ENCODE assay signal across 26 mouse cellular contexts in the genomic region with DNA sequence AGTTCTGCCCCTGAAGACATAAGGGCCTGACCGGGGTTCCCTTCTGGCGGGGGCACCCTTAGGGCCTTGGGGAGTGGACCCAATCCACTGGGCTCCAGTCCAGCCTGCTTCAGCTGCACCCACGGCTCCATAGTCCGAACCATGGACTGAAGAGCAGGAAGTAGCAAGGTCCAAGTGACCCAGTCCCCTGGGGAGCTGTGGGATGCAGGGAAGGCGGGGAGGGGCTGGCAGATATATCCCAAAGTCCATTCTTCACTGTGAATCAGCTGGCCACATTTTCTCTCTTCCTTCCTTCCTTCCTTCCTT. TPM values are rescaled to one million over a fixed set of nuclear protein-coding genes. Genes with fewer than 3 reads are reported as not detected.
DNase-seq lines count a peak whose midpoint lies in the region; ATAC-seq lines count a peak whose summit lies in the region.
"Had no signal": no experiment of that assay in that cellular context is flagged by ENCODE, and none has a peak within 500 bp of the region (broad histone marks: within the 10 kb centered on the region; RNA-seq: fewer than 3 reads in every experiment).

TSS of gene Erich4 (minus strand) at position 187 of the 306 bp plus-strand sequence.

- no peaks in the 10 kb centered on the region for H3K9me3 ChIP-seq in forebrain, embryonic 11.5 days (ENCODE audit: control insufficient read depth, low read length)
- no peaks in the 10 kb centered on the region for H3K9me3 ChIP-seq in forebrain, embryonic 12.5 days
- H3K9me3 ChIP-seq in intestine, embryonic 16.5 days (ENCODE audit: control insufficient read depth, low read length): no peaks in the 10 kb centered on the region
- no peaks in the 10 kb centered on the region for H3K9me3 ChIP-seq in kidney, embryonic 16.5 days (ENCODE audit: low read length)
- H3K9me3 ChIP-seq: embryonic facial prominence, embryonic 12.5 days; forebrain, embryonic 15.5 days; heart, embryonic 10.5 days; hindbrain, embryonic 13.5 days; limb, embryonic 15.5 days; liver, embryonic 15.5 days; midbrain, embryonic 12.5 days; neural tube, embryonic 12.5 days had no signal

- no peak within 1 kb of the TSS for H3K27ac ChIP-seq in forebrain, embryonic 11.5 days (ENCODE audit: low read depth, low read length)
- H3K27ac ChIP-seq in forebrain, embryonic 12.5 days: no peak within 1 kb of the TSS
- peak within 1 kb of the TSS; percentile 82 for H3K27ac ChIP-seq in intestine, embryonic 16.5 days (ENCODE audit: low read length)
- no peak within 1 kb of the TSS for H3K27ac ChIP-seq in kidney, embryonic 16.5 days (ENCODE audit: low read length)
- H3K27ac ChIP-seq: embryonic facial prominence, embryonic 12.5 days; forebrain, embryonic 15.5 days; heart, embryonic 10.5 days; hindbrain, embryonic 13.5 days; limb, embryonic 15.5 days; liver, embryonic 15.5 days; midbrain, embryonic 12.5 days; neural tube, embryonic 12.5 days had no signal

- 78% methylated on average over 5 of the region's 5 CpGs for WGBS in forebrain, embryonic 11.5 days
- 76% methylated on average over 5 of the region's 5 CpGs for WGBS in forebrain, embryonic 12.5 days
- WGBS in intestine, embryonic 16.5 days: 61% methylated on average over 5 of the region's 5 CpGs
- WGBS in kidney, embryonic 16.5 days: 75% methylated on average over 5 of the region's 5 CpGs
- WGBS in large intestine, adult 2 months: 26% methylated on average over 5 of the region's 5 CpGs

- H3K4me3 ChIP-seq in forebrain, embryonic 11.5 days (ENCODE audit: low read depth, low read length): no peak within 1 kb of the TSS
- no peak within 1 kb of the TSS for H3K4me3 ChIP-seq in forebrain, embryonic 12.5 days (replicated peaks)
- H3K4me3 ChIP-seq in intestine, embryonic 16.5 days (ENCODE audit: low read length): peak within 1 kb of the TSS; percentile 34
- H3K4me3 ChIP-seq in kidney, embryonic 16.5 days (ENCODE audit: low read length): no peak within 1 kb of the TSS
- H3K4me3 ChIP-seq: embryonic facial prominence, embryonic 12.5 days; erythroblast, embryonic 14.5 days; forebrain, embryonic 15.5 days; heart, embryonic 10.5 days; hindbrain, embryonic 13.5 days; limb, embryonic 15.5 days; liver, embryonic 15.5 days; midbrain, embryonic 12.5 days; neural tube, embryonic 12.5 days had no signal

- DNase-seq in forebrain, embryonic 11.5 days (ENCODE audit: low spot score): peak; percentile 36
- DNase-seq in large intestine, adult 2 months (ENCODE audit: low read depth, low spot score): no peak
- no peak for DNase-seq in embryo, embryonic 10 days (ENCODE audit: low spot score)
- no peak for DNase-seq in heart, adult 8-10 months (ENCODE audit: low spot score)
- DNase-seq: adrenal gland, postnatal 36 days; cerebellum, adult 2 months; heart, postnatal 10 days; right cerebral cortex, adult 18-20 months; thymus, postnatal 4 days had no signal

- H3K9ac ChIP-seq in forebrain, embryonic 11.5 days (ENCODE audit: low read length): no peak within 1 kb of the TSS
- H3K9ac ChIP-seq in forebrain, embryonic 12.5 days: no peak within 1 kb of the TSS
- H3K9ac ChIP-seq in intestine, embryonic 16.5 days (ENCODE audit: low read depth, low read length): peak within 1 kb of the TSS; percentile 54
- no peak within 1 kb of the TSS for H3K9ac ChIP-seq in kidney, embryonic 16.5 days (replicated peaks; ENCODE audit: low read length)
- H3K9ac ChIP-seq: embryonic facial prominence, embryonic 12.5 days; forebrain, embryonic 15.5 days; hindbrain, embryonic 13.5 days; limb, embryonic 15.5 days; liver, embryonic 15.5 days; midbrain, embryonic 12.5 days; neural tube, embryonic 12.5 days had no signal

- H3K4me1 ChIP-seq in forebrain, embryonic 11.5 days (replicated peaks; ENCODE audit: control insufficient read depth, insufficient read depth, low read length): no peaks in the 10 kb centered on the region
- peaks cover 12% of the 10 kb centered on the region; the same call in 1 of the 2 replicates for H3K4me1 ChIP-seq in forebrain, embryonic 12.5 days
- H3K4me1 ChIP-seq in intestine, embryonic 16.5 days (ENCODE audit: control insufficient read depth, insufficient read depth, low read length): peaks cover 7% of the 10 kb centered on the region; the same call in 1 of the 2 replicates
- H3K4me1 ChIP-seq in kidney, embryonic 16.5 days (ENCODE audit: insufficient read depth, low read length): peaks cover 10% of the 10 kb centered on the region; the same call in 1 of the 2 replicates
- H3K4me1 ChIP-seq: midbrain, embryonic 12.5 days had no signal

- no peak within 1 kb of the TSS for H3K4me2 ChIP-seq in forebrain, embryonic 11.5 days (ENCODE audit: low read depth, low read length, severe bottlenecking)
- no peak within 1 kb of the TSS for H3K4me2 ChIP-seq in forebrain, embryonic 12.5 days
- H3K4me2 ChIP-seq in intestine, embryonic 16.5 days (ENCODE audit: low read depth, low read length): peak within 1 kb of the TSS; percentile 38
- H3K4me2 ChIP-seq in kidney, embryonic 16.5 days (replicated peaks; ENCODE audit: low read depth, low read length): no peak within 1 kb of the TSS
- H3K4me2 ChIP-seq: embryonic facial prominence, embryonic 12.5 days; forebrain, embryonic 15.5 days; hindbrain, embryonic 13.5 days; limb, embryonic 15.5 days; liver, embryonic 15.5 days; midbrain, embryonic 12.5 days; neural tube, embryonic 12.5 days had no signal

- ATAC-seq in forebrain, embryonic 11.5 days (replicated peaks; ENCODE audit: low FRiP score): no peak
- ATAC-seq in forebrain, embryonic 12.5 days (ENCODE audit: low FRiP score): no peak
- ATAC-seq in intestine, embryonic 16.5 days: peak; percentile 83
- ATAC-seq in kidney, embryonic 16.5 days (ENCODE audit: low FRiP score, low TSS enrichment): 0 out of 2 replicates have a peak, but pooled peaks have one; percentile 28
- ATAC-seq: forebrain, embryonic 15.5 days had no signal

- no peaks in the 10 kb centered on the region for H3K36me3 ChIP-seq in forebrain, embryonic 11.5 days (ENCODE audit: control insufficient read depth, insufficient read depth, low read length)
- H3K36me3 ChIP-seq in forebrain, embryonic 12.5 days (replicated peaks): no peaks in the 10 kb centered on the region
- H3K36me3 ChIP-seq in intestine, embryonic 16.5 days (ENCODE audit: control insufficient read depth, insufficient read depth, low read length): no peaks in the 10 kb centered on the region
- no peaks in the 10 kb centered on the region for H3K36me3 ChIP-seq in kidney, embryonic 16.5 days (ENCODE audit: insufficient read depth, low read length)
- H3K36me3 ChIP-seq: embryonic facial prominence, embryonic 12.5 days; forebrain, embryonic 15.5 days; hindbrain, embryonic 13.5 days; limb, embryonic 15.5 days; liver, embryonic 15.5 days; midbrain, embryonic 12.5 days; neural tube, embryonic 12.5 days had no signal

- no peaks in the 10 kb centered on the region for H3K27me3 ChIP-seq in forebrain, embryonic 11.5 days (ENCODE audit: control insufficient read depth, insufficient read depth, low read length)
- H3K27me3 ChIP-seq in forebrain, embryonic 12.5 days: peaks cover 7% of the 10 kb centered on the region
- no peaks in the 10 kb centered on the region for H3K27me3 ChIP-seq in intestine, embryonic 16.5 days (replicated peaks; ENCODE audit: control insufficient read depth, insufficient read depth, low read length)
- no peaks in the 10 kb centered on the region for H3K27me3 ChIP-seq in kidney, embryonic 16.5 days (ENCODE audit: insufficient read depth, low read length)
- H3K27me3 ChIP-seq: embryonic facial prominence, embryonic 12.5 days; forebrain, embryonic 15.5 days; limb, embryonic 15.5 days; liver, embryonic 15.5 days; neural tube, embryonic 12.5 days had no signal

RNA-seq across cellular contexts. Expression of gene Erich4, which starts in this region (rescaled TPM):
- not detected in 2 replicates for polyA plus RNA-seq in forebrain, embryonic 11.5 days (2014; fragmentation: Nextera tagmentation; extraction: Ambion mirVana)
- polyA plus RNA-seq in forebrain, embryonic 12.5 days (2016; fragmentation: Nextera tagmentation; extraction: Ambion mirVana): not detected in 2 replicates
- 31.8 and 43.6 TPM in 2 replicates for polyA plus RNA-seq in intestine, embryonic 16.5 days (2015; fragmentation: Nextera tagmentation; extraction: Ambion mirVana)
- 4.5 and 5.5 TPM in 2 replicates for polyA plus RNA-seq in kidney, embryonic 16.5 days (2015; fragmentation: Nextera tagmentation; extraction: Ambion mirVana)
- polyA plus RNA-seq in large intestine, adult 2 months (2012; rRNA removed): 23.6 and 36.5 TPM in 2 replicates
- under 1 TPM in 1 of 4 experiments, not detected in 3; 0.32 TPM for total RNA-seq in heart, adult 8-10 months (2022)
- total RNA-seq: adrenal gland, postnatal 36 days; CH12.LX; common myeloid progenitor, adult 5-6 weeks; gastrocnemius, postnatal 36 days; heart, postnatal 10 days; left cerebral cortex, postnatal 36 days; MEL had no signal
- polyA plus RNA-seq: embryonic facial prominence, embryonic 12.5 days; erythroblast, embryonic 14.5 days; forebrain, embryonic 15.5 days; heart, embryonic 10.5 days; hindbrain, embryonic 13.5 days; limb, embryonic 15.5 days; midbrain, embryonic 12.5 days; neural tube, embryonic 12.5 days had no signal

Comparison
In these comparisons a context has a peak if more than half of its experiments do, and no peak if none do; other contexts are left out.
1. Peak in DNase-seq in forebrain, embryonic 11.5 days; RNA of the gene not detected or under 1 TPM.
2. ATAC-seq: peak in intestine, embryonic 16.5 days (single experiment) and kidney, embryonic 16.5 days (single experiment); none in forebrain, embryonic 11.5 days (single experiment) and forebrain, embryonic 12.5 days (single experiment).